Mouse (Mus musculus) forebrain, postnatal 0 days (tissue): ENCODE measurements around the gene Stx11. TPM values are rescaled to one million over a fixed set of nuclear protein-coding genes. Genes with fewer than 3 reads are reported as not detected.
"Not testable (repeated sequence)": the region's sequence is repeated elsewhere in the genome, so short reads cannot be mapped to it uniquely, and the experiment has no call there.

Source experiments
- ATAC-seq: fragments of 200-750 bp; cut with Nextera tagmentation; 2 replicates; pipeline ENCODE4 v1.8.0; 2017; ENCODE audit warnings: mild to moderate bottlenecking, moderate library complexity
- DNase-seq: peaks from one replicate; pipeline ENCODE4 v3.0.0-alpha.2; 2015
- H3K27ac ChIP-seq: fragments of 300-500 bp; sonication (generic); 2 replicates; pipeline ENCODE4 v1.5.1; 2014; ENCODE audit warnings: low read depth, mild to moderate bottlenecking, antibody characterized with exemption, low read length, moderate library complexity, mixed read lengths
- H3K27me3 ChIP-seq: fragments of 300-500 bp; sonication (generic); 2 replicates; pipeline ENCODE4 v1.6.1; 2014; ENCODE audit warnings: mild to moderate bottlenecking, low read length, mixed read lengths; ENCODE audit not compliant: insufficient read depth
- H3K36me3 ChIP-seq: fragments of 300-500 bp; sonication (generic); 2 replicates; pipeline ENCODE4 v1.6.1; 2014; ENCODE audit warnings: mild to moderate bottlenecking, moderate library complexity; ENCODE audit not compliant: insufficient read depth
- H3K4me1 ChIP-seq: fragments of 300-500 bp; sonication (generic); 2 replicates; pipeline ENCODE4 v1.6.1; 2014; ENCODE audit warnings: antibody characterized with exemption; ENCODE audit not compliant: insufficient read depth
- H3K4me2 ChIP-seq: fragments of 300-500 bp; sonication (generic); 2 replicates; pipeline ENCODE4 v1.6.1; 2014; ENCODE audit warnings: low read depth, mild to moderate bottlenecking, moderate library complexity
- H3K4me3 ChIP-seq: fragments of 300-500 bp; sonication (generic); 2 replicates; pipeline ENCODE4 v1.5.1; 2014; ENCODE audit warnings: low read depth, low read length, mixed read lengths
- H3K9ac ChIP-seq: fragments of 300-500 bp; sonication (generic); 2 replicates; pipeline ENCODE4 v1.6.1; 2014; ENCODE audit warnings: mild to moderate bottlenecking
- H3K9me3 ChIP-seq: fragments of 300-500 bp; sonication (generic); 2 replicates; pipeline ENCODE4 v1.6.1; 2016; ENCODE audit warnings: low read length
- CTCF ChIP-seq: sonication (generic); IDR thresholded peaks from 2 replicates; pipeline ENCODE4 v1.5.1; 2016; ENCODE audit warnings: antibody characterized with exemption, control low read depth, low read depth
- WGBS: fragments of 180-500 bp; shearing (Covaris S2); extraction: QIAGEN DNeasy Blood & Tissue Kit; methylation state at CpG from one replicate; pipeline ENCODE4 v1.1.7; 2014; 5-methylcytosine and 5-hydroxymethylcytosine counted together
- polyA plus RNA-seq: library from polyadenylated mRNA; unstranded; fragments of >200 nt; fragmentation: Nextera tagmentation; extraction: Ambion mirVana; gene quantifications from 2 replicates; pipeline ENCODE4 v1.2.1, GENCODE M21; 2015
- total RNA-seq: library from RNA; depleted of rRNA; stranded (reverse); fragments of >200 nt; gene quantifications from 2 replicates; pipeline ENCODE4 v1.2.3, GENCODE M21; 2014

Stx11 gene
- total and polyA plus RNA-seq, 2 experiments from 2014 or later, result 1.6 to 1.9 TPM

GRCm38 (mm10) chr10:12957271-12957670 lies 6.8 kb downstream of the Stx11 start:
- TF ChIP-seq CTCF, result no peak
- Histone ChIP-seq H3K27ac (no peak overlapping the region), H3K36me3 (no peaks in the 10 kb centered on the region), H3K9me3 (no peaks in the 10 kb centered on the region), H3K4me3 (no peak overlapping the region), H3K4me1 (no peaks in the 10 kb centered on the region), H3K27me3 (no peaks in the 10 kb centered on the region), H3K4me2 (no peak overlapping the region), H3K9ac (no peak overlapping the region)
- WGBS, result 84% methylated on average over 4 of the region's 4 CpGs
- no peak for DNase-seq
- ATAC-seq, result no peak

GRCm38 (mm10) chr10:12955831-12956230 lies 8.3 kb downstream of the Stx11 start:
- ATAC-seq, result no peak

DNA sequence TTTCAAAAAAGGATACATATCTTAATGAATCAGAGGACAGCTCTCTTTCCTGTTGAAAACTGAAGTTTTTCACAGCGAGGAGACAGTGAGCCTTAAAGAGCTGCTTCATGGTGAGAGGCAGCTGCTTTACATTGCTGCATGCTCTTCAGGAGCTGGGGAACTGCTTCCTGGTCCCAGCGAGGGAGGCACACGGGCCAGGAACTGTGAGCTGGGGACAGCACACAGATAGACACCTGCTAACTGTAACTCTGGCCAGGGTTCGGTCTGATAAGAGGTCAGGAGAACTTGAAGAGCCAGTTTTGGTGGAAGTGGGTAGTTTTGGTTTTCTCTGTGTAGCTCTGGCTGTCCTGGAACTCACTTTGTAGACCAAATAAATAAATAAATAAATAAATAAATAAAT lies 12.7 kb downstream of the Stx11 start:
- not testable (repeated sequence) for DNase-seq, H3K27me3 ChIP-seq, H3K4me2 ChIP-seq, H3K36me3 ChIP-seq, H3K9me3 ChIP-seq, H3K27ac ChIP-seq, H3K4me1 ChIP-seq, H3K4me3 ChIP-seq, ATAC-seq, H3K9ac ChIP-seq
- WGBS, result 66% methylated on average over 4 of the region's 4 CpGs

More at GRCm38 (mm10) chr10:12955831-12956230, 8.3 kb downstream of the Stx11 start:
- 33% methylated on average over 1 of the region's 1 CpGs for WGBS
- H3K36me3 ChIP-seq, result no peaks in the 10 kb centered on the region
- no peak overlapping the region for H3K4me2 ChIP-seq
- H3K4me3 ChIP-seq, result no peak overlapping the region
- H3K4me1 ChIP-seq, result no peaks in the 10 kb centered on the region
- no peak for TF ChIP-seq CTCF
- H3K27me3 ChIP-seq, result no peaks in the 10 kb centered on the region
- DNase-seq, result no peak
- H3K27ac ChIP-seq, result no peak overlapping the region
- no peak overlapping the region for H3K9ac ChIP-seq
- no peaks in the 10 kb centered on the region for H3K9me3 ChIP-seq

DNA sequence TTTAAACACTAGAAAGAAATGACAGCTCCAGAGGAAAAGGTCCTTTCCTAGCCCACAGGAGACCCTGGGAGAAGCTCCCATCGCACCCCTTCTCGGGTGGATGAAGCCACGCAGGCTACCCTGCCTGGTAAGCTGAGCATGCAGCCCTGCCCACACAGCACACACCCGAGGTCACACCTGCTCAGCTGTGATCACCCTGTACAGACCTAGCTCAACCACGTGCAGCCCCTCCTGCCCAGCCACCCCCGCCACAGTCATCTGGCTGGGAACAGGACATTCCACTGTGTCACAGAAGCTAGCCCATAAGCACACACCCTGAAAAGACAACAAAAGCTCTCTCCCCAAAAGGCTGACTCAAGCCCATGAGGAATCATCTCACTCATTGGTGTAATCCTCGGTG lies 14.8 kb downstream of the Stx11 start:
- 82% methylated on average over 7 of the region's 7 CpGs for WGBS
- Histone ChIP-seq H3K36me3 (no peaks in the 10 kb centered on the region), H3K4me3 (no peak overlapping the region), H3K4me2 (no peak overlapping the region), H3K9ac (no peak overlapping the region), H3K27ac (no peak overlapping the region), H3K27me3 (no peaks in the 10 kb centered on the region), H3K4me1 (no peaks in the 10 kb centered on the region), H3K9me3 (no peaks in the 10 kb centered on the region)
- ATAC-seq (no peak), DNase-seq (no peak)
- TF ChIP-seq CTCF, result no peak

DNA sequence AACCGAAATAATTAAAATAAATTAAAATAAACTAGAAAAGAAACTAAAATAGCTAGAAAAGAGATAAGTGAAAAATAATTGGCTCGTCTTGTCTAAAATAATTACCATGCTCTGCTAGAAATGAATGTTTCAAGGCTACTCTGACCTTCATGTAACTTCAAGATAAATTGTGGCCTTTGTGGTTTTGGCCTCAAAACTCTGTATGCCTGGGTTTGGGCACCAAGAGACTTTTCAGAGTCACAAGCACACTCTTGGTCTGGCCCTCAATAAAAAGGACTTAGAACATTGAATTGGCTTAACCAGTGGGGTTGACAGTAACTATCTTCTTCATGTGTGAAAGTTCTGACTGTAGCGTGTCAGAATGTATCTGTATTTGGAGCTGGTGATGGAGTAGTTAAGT lies 16.5 kb downstream of the Stx11 start:
- H3K4me1 ChIP-seq, result no peaks in the 10 kb centered on the region
- no peaks in the 10 kb centered on the region for H3K36me3 ChIP-seq
- H3K27ac ChIP-seq, result no peak overlapping the region
- TF ChIP-seq CTCF, result no peak
- DNase-seq (no peak), ATAC-seq (no peak)
- no peak overlapping the region for H3K9ac ChIP-seq
- H3K27me3 ChIP-seq, result no peaks in the 10 kb centered on the region
- H3K9me3 ChIP-seq, result no peaks in the 10 kb centered on the region
- WGBS, result 95% methylated on average over 3 of the region's 3 CpGs
- H3K4me2 ChIP-seq, result no peak overlapping the region
- no peak overlapping the region for H3K4me3 ChIP-seq

- 9% methylated on average over 63 of the region's 63 CpGs for WGBS
- peaks cover 9% of the 10 kb centered on the region; the same call in 1 of the 2 replicates for H3K27me3 ChIP-seq
- peak; percentile 95 for ATAC-seq
Observed at GRCm38 (mm10) chr10:12941018-12941761, 22.9 kb downstream of the Stx11 start.

DNA sequence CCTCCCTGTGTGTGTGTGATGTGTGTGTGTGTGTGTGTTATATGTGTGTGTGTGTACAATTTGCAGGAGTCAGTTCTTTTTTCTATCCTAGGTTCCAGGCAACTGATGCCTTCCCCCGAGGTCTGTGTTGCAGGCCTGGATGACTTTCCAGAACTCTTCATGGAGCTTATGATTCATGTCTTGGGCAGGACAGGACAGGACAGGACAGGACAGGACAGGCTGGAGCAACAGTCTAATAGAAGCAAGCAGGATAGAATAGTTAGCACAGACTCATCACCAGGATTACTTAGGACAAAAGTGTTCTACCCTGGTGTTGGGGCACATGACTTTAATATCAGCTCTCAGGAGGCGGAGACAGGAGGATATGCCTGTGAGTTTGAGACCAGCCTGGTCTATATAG lies 25.3 kb downstream of the Stx11 start:
- no peaks in the 10 kb centered on the region for H3K4me1 ChIP-seq
- no peaks in the 10 kb centered on the region for H3K36me3 ChIP-seq

More at GRCm38 (mm10) chr10:12941018-12941761, 22.9 kb downstream of the Stx11 start:
- no peak for TF ChIP-seq CTCF
- no peaks in the 10 kb centered on the region for H3K9me3 ChIP-seq
- H3K4me3 ChIP-seq, result peak overlapping the region; percentile 38
- no peaks in the 10 kb centered on the region for H3K4me1 ChIP-seq
- DNase-seq, result peak; percentile 76
- peak overlapping the region; percentile 60 for H3K4me2 ChIP-seq
- H3K27ac ChIP-seq, result no peak overlapping the region
- peak overlapping the region; percentile 55 for H3K9ac ChIP-seq
- no peaks in the 10 kb centered on the region for H3K36me3 ChIP-seq

More for the DNA sequence above, 25.3 kb downstream of the Stx11 start:
- no peak for ATAC-seq
- peaks cover 9% of the 10 kb centered on the region; the same call in 1 of the 2 replicates for H3K27me3 ChIP-seq
- 79% methylated on average over 2 of the region's 2 CpGs for WGBS
- DNase-seq, result no peak
- no peak overlapping the region for H3K9ac ChIP-seq
- H3K4me3 ChIP-seq, result no peak overlapping the region
- TF ChIP-seq CTCF, result no peak
- H3K9me3 ChIP-seq, result no peaks in the 10 kb centered on the region
- no peak overlapping the region for H3K27ac ChIP-seq
- H3K4me2 ChIP-seq, result no peak overlapping the region
